Mouse (Mus musculus) E14TG2a.4 (cell line): ENCODE data around the gene Abca2.

Experiments used
- CTCF ChIP-seq: conservative IDR thresholded peaks from 2 replicates; pipeline ENCODE4 v1.5.1; 2014; ENCODE audit warnings: low read length
- NANOG ChIP-seq: IDR thresholded peaks from 2 replicates; pipeline ENCODE4 v1.6.1; 2014; ENCODE audit warnings: borderline replicate concordance, low read length, mixed read lengths
- POU5F1 ChIP-seq: IDR thresholded peaks from 2 replicates; pipeline ENCODE4 v1.6.1; 2014; ENCODE audit warnings: low read length, borderline replicate concordance

GRCm38 (mm10) chr2:25397010-25397409 lies 31.5 kb upstream of the Abca2 start:
- TF ChIP-seq CTCF (no peak), POU5F1 (no peak), NANOG (no peak)
